Mouse (Mus musculus) subcutaneous adipose tissue, adult 2 months (tissue): ENCODE data around the gene 1700001F09Rik. TPM values are rescaled to one million over a fixed set of nuclear protein-coding genes. Genes with fewer than 3 reads are reported as not detected.

ENCODE experiments used
- polyA plus RNA-seq: library from polyadenylated mRNA; depleted of rRNA; stranded (reverse); fragments of >200 nt; gene quantifications from 2 replicates; pipeline ENCODE4 v1.2.3, GENCODE M21; 2012; ENCODE audit warnings: low replicate concordance; rRNA removed

The 1700001F09Rik gene
- polyA plus RNA-seq = not detected in 2 replicates

GRCm38 (mm10) chr14:43347711-43348110 is at the start of gene 1700001F09Rik:
Gene 1700001F09Rik, minus strand, starts transcription at chr14:43347811.

DNA sequence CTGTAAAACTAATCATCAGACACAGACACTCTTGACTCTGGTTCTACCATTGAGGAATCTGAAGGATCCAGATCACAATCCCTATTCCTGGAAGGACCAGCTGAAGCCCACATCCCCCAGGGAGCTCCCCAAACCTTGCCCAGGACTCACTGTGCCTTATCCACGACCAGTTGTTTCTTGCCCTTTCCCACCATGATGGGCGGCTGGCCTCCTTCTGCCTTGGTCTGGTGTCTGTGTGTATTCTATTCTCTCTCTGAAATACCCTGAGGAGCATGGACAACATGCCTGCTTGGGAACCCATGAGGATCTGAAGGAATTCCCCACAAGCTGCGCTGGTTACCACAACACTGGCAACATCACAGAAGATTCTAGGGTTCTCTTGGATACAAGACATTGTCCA is 54.1 kb downstream of the 1700001F09Rik start, which contains the start of gene Gm8127:
Gene Gm8127, minus strand, starts transcription at position 330 of the 400 bp plus-strand sequence.

Other genes starting within 250 kb of the 1700001F09Rik start
- not detected in 2 replicates for gene Gm8104, start 247.2 kb downstream of the 1700001F09Rik start, polyA plus RNA-seq
- not detected in 2 replicates for gene Gm7233, start 167.9 kb downstream of the 1700001F09Rik start, polyA plus RNA-seq
- gene Gm8122, start 112.5 kb downstream of the 1700001F09Rik start, polyA plus RNA-seq = not detected in 2 replicates
- not detected in 2 replicates for gene Gm8126, start 89.2 kb downstream of the 1700001F09Rik start, polyA plus RNA-seq
- gene Gm9732, start 72.8 kb downstream of the 1700001F09Rik start, polyA plus RNA-seq = not detected in 2 replicates
- gene Gm8127, start 54.0 kb downstream of the 1700001F09Rik start, polyA plus RNA-seq = not detected in 2 replicates
- gene Gm8138, start 68.5 kb upstream of the 1700001F09Rik start, polyA plus RNA-seq = not detected in 2 replicates
- gene Gm5799, start 195.8 kb upstream of the 1700001F09Rik start, polyA plus RNA-seq = not detected in 2 replicates
- gene Gm17654, start 231.3 kb upstream of the 1700001F09Rik start, polyA plus RNA-seq = not detected in 2 replicates